Mouse (Mus musculus) cortical plate, adult 2 months (tissue): ENCODE measurements at regions not wholly inside any gene's neighbourhood (a gene's known extent, or its start where the extent isn't known, plus 50 kb on each side); places are given as distances from the start of the nearest gene placed in this dataset.

Experiments
- CTCF ChIP-seq: fragments of 200-500 bp; IDR thresholded peaks from 2 replicates; pipeline ENCODE4 v1.5.1; 2011; ENCODE audit warnings: mild to moderate bottlenecking, control low read depth, low read length; ENCODE audit not compliant: insufficient read depth; ENCODE audit errors: extremely low read depth
- POLR2A ChIP-seq: fragments of 200-500 bp; IDR thresholded peaks from 2 replicates; pipeline ENCODE4 v1.6.1; 2011; ENCODE audit warnings: mild to moderate bottlenecking, low read length, control low read depth; ENCODE audit not compliant: insufficient read depth; ENCODE audit errors: extremely low read depth

GRCm38 (mm10) chr4:81178782-81179135, 263.9 kb downstream of the Mpdz start:
- TF ChIP-seq CTCF = peak; percentile 92
- TF ChIP-seq POLR2A = no peak
